Mouse (Mus musculus): Measurements from ENCODE around the gene Cfap65. TPM values are rescaled to one million over a fixed set of nuclear protein-coding genes. Genes with fewer than 3 reads are reported as not detected.
A peak's percentile ranks its signal among the peaks of the same experiment; 100 is the strongest.

The Cfap65 gene
- polyA plus RNA-seq, 1 experiment: not detected

DNA sequence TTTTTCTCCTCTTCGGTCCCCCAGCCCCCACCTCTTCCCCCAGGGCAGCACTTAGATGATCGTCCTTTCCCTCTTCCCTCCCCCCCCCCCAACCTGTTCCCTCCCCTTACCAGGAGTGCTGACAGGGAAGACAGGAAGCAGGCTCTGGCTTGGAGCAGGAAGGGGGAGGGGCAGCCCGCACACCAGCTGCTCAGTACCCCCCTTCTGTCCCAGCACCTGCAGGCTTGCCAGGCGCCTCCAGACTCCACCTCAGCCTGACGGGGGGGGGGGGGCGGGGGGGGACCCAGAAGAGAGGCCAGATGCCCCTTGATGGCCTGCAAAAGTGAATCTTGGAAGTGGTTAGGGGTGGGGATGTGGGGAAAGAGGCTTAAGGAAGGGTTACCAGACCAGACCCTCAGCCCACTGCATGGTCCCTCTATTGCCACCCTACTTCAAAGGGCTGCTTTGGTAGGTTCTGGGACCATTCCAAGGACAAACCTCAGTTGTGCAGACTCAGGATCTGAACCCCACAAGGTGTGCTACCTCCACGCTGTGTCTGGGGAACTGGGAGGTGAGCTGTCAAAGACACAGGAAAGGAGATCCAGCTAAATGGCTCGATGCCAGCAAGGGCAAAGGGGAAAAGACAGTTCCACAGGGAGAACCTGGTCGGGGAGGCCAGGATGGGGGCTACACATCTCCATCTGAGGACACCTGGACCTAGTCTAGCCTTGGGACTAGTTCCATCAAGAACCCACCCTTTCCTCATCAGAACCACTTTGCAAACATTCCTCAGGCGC lies 36.6 kb downstream of the Cfap65 start:
- no peak for TF ChIP-seq CTCF (IDR thresholded peaks at IDR 0.05; ENCODE audit: low read depth, low read length)
- no peak for TF ChIP-seq EP300 (IDR thresholded peaks at IDR 0.05; ENCODE audit: insufficient read depth, low read depth, low read length)
- Histone ChIP-seq H3K9me3 (replicated peaks; ENCODE audit: control insufficient read depth, insufficient read depth, low read length, poor library complexity, severe bottlenecking) (no peaks in the 10 kb centered on the region), H3K4me1 (ENCODE audit: control insufficient read depth, insufficient read depth, low read length) (no peaks in the 10 kb centered on the region), H3K27ac (ENCODE audit: insufficient read depth, low read length) (no peak overlapping the region), H3K4me3 (ENCODE audit: low read depth, low read length) (no peak overlapping the region), H3K9ac (ENCODE audit: low read depth, poor library complexity, severe bottlenecking) (no peak overlapping the region), H3K36me3 (ENCODE audit: control insufficient read depth, insufficient read depth, low read length, poor library complexity, severe bottlenecking) (no peaks in the 10 kb centered on the region), H3K27me3 (ENCODE audit: control insufficient read depth, insufficient read depth, low read length, poor library complexity, severe bottlenecking) (peaks cover 4% of the 10 kb centered on the region; the same call in 1 of the 2 replicates)

- no peaks in the 10 kb centered on the region for H3K9me3 ChIP-seq (replicated peaks; ENCODE audit: control insufficient read depth, insufficient read depth, low read length, poor library complexity, severe bottlenecking)
- H3K4me3 ChIP-seq (ENCODE audit: low read depth, low read length): no peak overlapping the region
- H3K9ac ChIP-seq (ENCODE audit: low read depth, poor library complexity, severe bottlenecking): no peak overlapping the region
- TF ChIP-seq POLR2A (IDR thresholded peaks at IDR 0.05; ENCODE audit: insufficient read depth, low read length) (no peak), EP300 (IDR thresholded peaks at IDR 0.05; ENCODE audit: insufficient read depth, low read depth, low read length) (0 out of 2 replicates have a peak, but pooled peaks have one; percentile 5)
- no peak overlapping the region for H3K27ac ChIP-seq (ENCODE audit: insufficient read depth, low read length)
- no peaks in the 10 kb centered on the region for H3K4me1 ChIP-seq (ENCODE audit: control insufficient read depth, insufficient read depth, low read length)
- no peaks in the 10 kb centered on the region for H3K36me3 ChIP-seq (ENCODE audit: control insufficient read depth, insufficient read depth, low read length, poor library complexity, severe bottlenecking)
- peaks cover 4% of the 10 kb centered on the region; the same call in 1 of the 2 replicates for H3K27me3 ChIP-seq (ENCODE audit: control insufficient read depth, insufficient read depth, low read length, poor library complexity, severe bottlenecking)
Observed at GRCm38 (mm10) chr1:74897976-74898375, 37.4 kb downstream of the Cfap65 start.

GRCm38 (mm10) chr1:74894966-74895365 lies 40.4 kb downstream of the Cfap65 start:
- Histone ChIP-seq H3K27ac (ENCODE audit: insufficient read depth, low read length) (no peak overlapping the region), H3K36me3 (ENCODE audit: control insufficient read depth, insufficient read depth, low read length, poor library complexity, severe bottlenecking) (no peaks in the 10 kb centered on the region), H3K27me3 (ENCODE audit: control insufficient read depth, insufficient read depth, low read length, poor library complexity, severe bottlenecking) (peaks cover 3% of the 10 kb centered on the region; the same call in 1 of the 2 replicates), H3K4me1 (ENCODE audit: control insufficient read depth, insufficient read depth, low read length) (no peaks in the 10 kb centered on the region), H3K9me3 (replicated peaks; ENCODE audit: control insufficient read depth, insufficient read depth, low read length, poor library complexity, severe bottlenecking) (no peaks in the 10 kb centered on the region), H3K4me3 (ENCODE audit: low read depth, low read length) (no peak overlapping the region), H3K9ac (ENCODE audit: low read depth, poor library complexity, severe bottlenecking) (no peak overlapping the region)
- TF ChIP-seq POLR2A (IDR thresholded peaks at IDR 0.05; ENCODE audit: insufficient read depth, low read length) (no peak), CTCF (IDR thresholded peaks at IDR 0.05; ENCODE audit: low read depth, low read length) (peak; percentile 66), EP300 (IDR thresholded peaks at IDR 0.05; ENCODE audit: insufficient read depth, low read depth, low read length) (no peak)

DNA sequence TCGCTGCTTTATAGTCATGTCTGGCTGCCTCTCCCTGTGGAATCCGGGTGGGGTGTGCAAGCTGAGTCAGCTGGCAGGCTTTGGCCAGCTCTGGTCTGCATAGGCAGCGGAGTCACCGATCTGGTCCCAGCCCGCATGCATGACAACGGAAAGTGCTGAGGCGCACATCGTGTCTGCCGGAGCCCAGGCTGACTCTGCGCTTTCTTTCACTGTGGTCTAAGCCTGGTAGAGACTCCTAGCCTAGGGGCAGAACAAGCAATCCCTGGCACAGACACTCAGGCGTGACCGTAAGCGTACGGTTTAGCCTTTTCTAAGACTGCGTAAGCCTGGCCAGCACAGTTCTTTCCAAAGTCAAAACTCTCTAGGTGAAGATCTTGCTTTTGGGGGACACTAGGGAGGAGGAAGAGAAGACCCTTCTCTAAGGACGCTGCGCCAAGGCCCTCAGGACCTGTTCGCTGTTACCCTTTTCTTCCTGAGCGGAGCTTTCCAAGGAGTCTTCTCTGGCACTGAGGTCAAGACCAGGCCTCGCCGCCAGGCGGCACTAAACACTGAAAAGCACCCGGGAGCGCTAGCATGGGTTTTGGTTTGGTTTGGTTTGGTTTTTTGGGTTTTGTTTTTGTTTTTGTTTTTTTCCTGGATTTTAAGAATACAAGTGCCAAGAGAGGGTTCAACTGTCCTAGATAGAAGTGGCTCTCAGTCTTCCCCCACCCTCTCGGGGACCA lies 42.1 kb downstream of the Cfap65 start, which contains the start of gene Cryba2:
Cryba2 (minus strand) TSS at position 10 of the 722 bp plus-strand sequence.
- H3K4me3 ChIP-seq (ENCODE audit: low read depth, low read length): peak within 1 kb of the TSS; percentile 41

GRCm38 (mm10) chr1:74892351-74893133 lies 42.9 kb downstream of the Cfap65 start:
- Histone ChIP-seq H3K27ac (ENCODE audit: insufficient read depth, low read length) (no peak overlapping the region), H3K9ac (ENCODE audit: low read depth, poor library complexity, severe bottlenecking) (no peak overlapping the region), H3K27me3 (ENCODE audit: control insufficient read depth, insufficient read depth, low read length, poor library complexity, severe bottlenecking) (0 out of 2 replicates have a peak, but pooled peaks cover 3% of the 10 kb centered on the region), H3K4me3 (ENCODE audit: low read depth, low read length) (peak overlapping the region; percentile 41), H3K9me3 (replicated peaks; ENCODE audit: control insufficient read depth, insufficient read depth, low read length, poor library complexity, severe bottlenecking) (no peaks in the 10 kb centered on the region), H3K4me1 (ENCODE audit: control insufficient read depth, insufficient read depth, low read length) (no peaks in the 10 kb centered on the region), H3K36me3 (ENCODE audit: control insufficient read depth, insufficient read depth, low read length, poor library complexity, severe bottlenecking) (no peaks in the 10 kb centered on the region)
- TF ChIP-seq CTCF (IDR thresholded peaks at IDR 0.05; ENCODE audit: low read depth, low read length) (no peak), POLR2A (IDR thresholded peaks at IDR 0.05; ENCODE audit: insufficient read depth, low read length) (no peak), EP300 (IDR thresholded peaks at IDR 0.05; ENCODE audit: insufficient read depth, low read depth, low read length) (no peak)

More for the DNA sequence above, 42.1 kb downstream of the Cfap65 start, which contains the start of gene Cryba2:
- Histone ChIP-seq H3K9me3 (replicated peaks; ENCODE audit: control insufficient read depth, insufficient read depth, low read length, poor library complexity, severe bottlenecking) (no peaks in the 10 kb centered on the region), H3K27me3 (ENCODE audit: control insufficient read depth, insufficient read depth, low read length, poor library complexity, severe bottlenecking) (0 out of 2 replicates have a peak, but pooled peaks cover 3% of the 10 kb centered on the region), H3K9ac (ENCODE audit: low read depth, poor library complexity, severe bottlenecking) (no peak within 1 kb of the TSS), H3K36me3 (ENCODE audit: control insufficient read depth, insufficient read depth, low read length, poor library complexity, severe bottlenecking) (no peaks in the 10 kb centered on the region), H3K27ac (ENCODE audit: insufficient read depth, low read length) (no peak within 1 kb of the TSS), H3K4me1 (ENCODE audit: control insufficient read depth, insufficient read depth, low read length) (no peaks in the 10 kb centered on the region)
- TF ChIP-seq CTCF (IDR thresholded peaks at IDR 0.05; ENCODE audit: low read depth, low read length) (peak; percentile 80), EP300 (IDR thresholded peaks at IDR 0.05; ENCODE audit: insufficient read depth, low read depth, low read length) (0 out of 2 replicates have a peak, but pooled peaks have one; percentile 12), POLR2A (IDR thresholded peaks at IDR 0.05; ENCODE audit: insufficient read depth, low read length) (no peak)
